Mouse (Mus musculus) monocyte, adult 2 months (primary cell): ENCODE measurements around the gene Il12rb1.

ENCODE experiments used
- DNase-seq, 2 experiments: peaks; one replicate each; pipeline ENCODE4 v3.0.0; 2022; ENCODE audit warnings: low spot score in 2 of 2, low read depth in 1 of 2

Gene Il12rb1

GRCm38 (mm10) chr8:70773410-70773809, 34.8 kb upstream of the Il12rb1 start:
- no peak for DNase-seq

GRCm38 (mm10) chr8:70773833-70774232, 34.4 kb upstream of the Il12rb1 start:
- no peak for DNase-seq

- DNase-seq: no peak
These were observed 33.5 kb upstream of the Il12rb1 start for GRCm38 (mm10) chr8:70774740-70775139.

GRCm38 (mm10) chr8:70775227-70775626, 33.0 kb upstream of the Il12rb1 start:
- no peak for DNase-seq

GRCm38 (mm10) chr8:70775851-70776495, 32.3 kb upstream of the Il12rb1 start:
- no peak for DNase-seq

- peak; percentile 90 to 93 for DNase-seq
These were observed 31.5 kb upstream of the Il12rb1 start, which contains the start of gene Pik3r2 for GRCm38 (mm10) chr8:70776496-70777444. Gene Pik3r2 (minus strand): TSS chr8:70776713.

- no peak for DNase-seq
These were observed 28.2 kb upstream of the Il12rb1 start for GRCm38 (mm10) chr8:70780093-70780492.

- no peak for DNase-seq
These were observed 21.8 kb upstream of the Il12rb1 start for GRCm38 (mm10) chr8:70786291-70787050.

GRCm38 (mm10) chr8:70787051-70787445, 21.2 kb upstream of the Il12rb1 start:
- DNase-seq: no peak

GRCm38 (mm10) chr8:70787941-70788667, 20.1 kb upstream of the Il12rb1 start:
- DNase-seq: no peak

GRCm38 (mm10) chr8:70789046-70789445, 19.2 kb upstream of the Il12rb1 start:
- no peak for DNase-seq

GRCm38 (mm10) chr8:70790846-70791245, 17.4 kb upstream of the Il12rb1 start:
- no peak for DNase-seq

- peak in 1 of 2 experiments; percentile 64 for DNase-seq
These were observed 17.0 kb upstream of the Il12rb1 start for GRCm38 (mm10) chr8:70791294-70791701.

GRCm38 (mm10) chr8:70791975-70792691, 16.1 kb upstream of the Il12rb1 start:
- peak; percentile 91 to 98 for DNase-seq

- DNase-seq: peak in 1 of 2 experiments; percentile 41
These were observed 15.5 kb upstream of the Il12rb1 start for GRCm38 (mm10) chr8:70792700-70793099.

- no peak for DNase-seq
These were observed 14.0 kb upstream of the Il12rb1 start for GRCm38 (mm10) chr8:70794215-70794614.

- no peak for DNase-seq
These were observed 12.9 kb upstream of the Il12rb1 start for GRCm38 (mm10) chr8:70795370-70795769.

GRCm38 (mm10) chr8:70796403-70797080, 11.7 kb upstream of the Il12rb1 start:
- DNase-seq: no peak
